Mouse (Mus musculus): Measurements from ENCODE around the gene Deup1. TPM values are rescaled to one million over a fixed set of nuclear protein-coding genes. Genes with fewer than 3 reads are reported as not detected.

Deup1 gene
- polyA plus RNA-seq, 1 experiment, result 0.25 TPM

DNA sequence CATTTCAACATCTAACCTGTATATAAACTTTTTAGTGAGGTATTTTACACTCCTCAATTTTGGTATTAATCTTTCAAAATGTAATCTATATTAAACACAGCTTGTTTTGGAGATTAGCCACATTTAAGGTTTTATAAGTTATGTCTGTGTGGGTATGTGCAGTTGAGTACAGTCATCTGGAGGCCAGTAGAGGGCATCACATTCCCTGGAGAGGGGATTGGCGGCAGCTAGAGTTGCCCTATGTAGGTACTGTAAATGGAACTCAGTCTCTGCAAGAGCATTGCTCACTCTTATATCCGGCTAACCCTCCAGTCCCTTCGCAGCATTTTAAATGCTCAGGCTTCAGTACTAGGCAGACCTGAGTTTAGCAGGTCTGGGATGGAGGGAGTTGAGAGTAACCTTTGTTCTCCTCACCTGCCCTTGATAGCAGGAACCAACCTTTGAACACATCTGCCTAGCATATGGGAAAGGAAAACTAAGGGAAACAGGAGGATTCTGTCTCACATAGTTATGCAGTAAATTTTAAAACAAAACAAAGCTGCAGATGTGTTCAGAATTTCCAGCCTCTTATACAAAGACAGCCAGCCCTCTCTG lies 90.2 kb downstream of the Deup1 start:
- Histone ChIP-seq H3K27ac (ENCODE audit: insufficient read depth, low read length) (no peak overlapping the region), H3K27me3 (ENCODE audit: control insufficient read depth, insufficient read depth, low read length) (no peaks in the 10 kb centered on the region), H3K4me1 (ENCODE audit: control insufficient read depth, insufficient read depth, low read length) (no peaks in the 10 kb centered on the region), H3K4me3 (replicated peaks; ENCODE audit: insufficient read depth, low read depth, low read length) (no peak overlapping the region)
- over 99% methylated on average over 3 of the region's 3 CpGs for WGBS
- TF ChIP-seq CTCF (IDR thresholded peaks at IDR 0.05; ENCODE audit: borderline replicate concordance, insufficient read depth, low read depth, low read length) (no peak), POLR2A (IDR thresholded peaks at IDR 0.05; ENCODE audit: borderline replicate concordance, insufficient read depth, low read length) (no peak)
- no peak for DNase-seq

DNA sequence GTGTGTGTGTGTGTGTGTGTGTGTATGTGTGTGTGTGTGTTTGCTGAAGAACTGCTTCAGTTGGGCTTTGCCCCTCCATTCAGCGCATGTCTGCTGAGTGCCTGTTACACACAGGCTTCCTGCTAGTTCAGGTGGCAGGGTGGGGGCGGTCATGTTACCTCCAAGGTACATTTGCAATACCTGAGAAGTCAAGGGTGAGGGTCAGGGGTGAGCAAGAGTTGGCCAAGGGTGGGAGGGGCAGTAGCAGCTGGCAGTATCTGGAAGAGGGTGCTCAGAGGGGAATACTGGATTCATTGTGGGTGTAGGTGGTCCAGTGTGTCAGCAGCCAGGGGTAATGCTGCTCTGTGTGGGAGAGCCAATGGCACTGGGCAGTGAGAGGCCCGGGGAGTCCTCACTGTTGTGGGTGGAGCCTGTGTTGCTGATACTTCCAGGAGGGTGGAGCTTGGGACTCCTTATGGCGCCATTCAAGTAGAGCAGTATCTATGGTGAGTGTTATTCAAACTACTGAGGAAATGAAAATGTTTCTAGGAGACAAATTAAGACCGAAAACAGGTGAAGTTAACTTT lies 90.8 kb downstream of the Deup1 start:
- Histone ChIP-seq H3K4me3 (replicated peaks; ENCODE audit: insufficient read depth, low read depth, low read length) (no peak overlapping the region), H3K27me3 (ENCODE audit: control insufficient read depth, insufficient read depth, low read length) (no peaks in the 10 kb centered on the region), H3K4me1 (ENCODE audit: control insufficient read depth, insufficient read depth, low read length) (no peaks in the 10 kb centered on the region), H3K27ac (ENCODE audit: insufficient read depth, low read length) (no peak overlapping the region)
- WGBS, result 91% methylated on average over 5 of the region's 5 CpGs
- no peak for DNase-seq
- no peak for TF ChIP-seq CTCF (IDR thresholded peaks at IDR 0.05; ENCODE audit: borderline replicate concordance, insufficient read depth, low read depth, low read length)
- no peak for TF ChIP-seq POLR2A (IDR thresholded peaks at IDR 0.05; ENCODE audit: borderline replicate concordance, insufficient read depth, low read length)

DNA sequence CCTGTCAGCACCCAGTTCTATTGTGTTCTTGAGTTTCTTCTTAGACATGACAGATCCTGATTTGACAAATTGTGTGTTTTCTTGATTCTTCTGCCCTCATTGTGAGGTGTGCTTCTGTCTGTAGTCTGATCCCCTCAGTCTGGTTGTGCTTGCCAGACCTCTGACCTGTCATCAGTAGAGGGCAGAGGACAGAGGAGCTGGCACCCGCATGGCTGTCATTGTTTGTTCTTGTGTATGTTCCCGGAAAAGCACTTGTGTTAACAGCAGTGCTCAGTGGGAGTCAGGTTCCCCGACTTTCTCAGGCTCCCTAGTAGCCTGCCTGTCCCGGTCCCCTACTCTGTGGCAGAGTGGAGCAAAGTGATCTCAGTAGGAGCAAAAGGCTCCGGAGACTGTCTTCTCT lies 92.3 kb downstream of the Deup1 start:
- TF ChIP-seq POLR2A (IDR thresholded peaks at IDR 0.05; ENCODE audit: borderline replicate concordance, insufficient read depth, low read length) (no peak), CTCF (IDR thresholded peaks at IDR 0.05; ENCODE audit: borderline replicate concordance, insufficient read depth, low read depth, low read length) (no peak)
- 31% methylated on average over 5 of the region's 5 CpGs for WGBS
- no peak for DNase-seq
- Histone ChIP-seq H3K27me3 (ENCODE audit: control insufficient read depth, insufficient read depth, low read length) (no peaks in the 10 kb centered on the region), H3K27ac (ENCODE audit: insufficient read depth, low read length) (no peak overlapping the region), H3K4me1 (ENCODE audit: control insufficient read depth, insufficient read depth, low read length) (no peaks in the 10 kb centered on the region), H3K4me3 (replicated peaks; ENCODE audit: insufficient read depth, low read depth, low read length) (no peak overlapping the region)

DNA sequence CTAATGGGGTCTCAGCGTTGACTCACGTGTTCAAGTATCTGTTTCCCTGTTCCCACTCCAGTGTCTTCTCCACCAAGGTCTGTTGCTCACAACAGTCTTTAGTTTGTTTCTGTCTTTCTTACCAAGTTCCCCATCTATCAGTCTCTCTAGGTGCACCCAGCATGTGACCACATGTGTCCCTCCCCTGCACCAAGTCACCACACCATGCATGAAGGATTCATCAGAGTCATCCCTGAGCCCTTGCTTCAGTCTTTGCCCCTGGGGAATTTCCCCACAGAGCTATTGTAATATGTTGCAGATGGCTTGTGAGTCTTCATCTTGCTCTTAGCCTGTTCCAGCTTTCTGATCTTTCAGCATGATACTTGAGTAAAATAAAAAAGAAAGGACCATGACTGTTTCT lies 93.6 kb downstream of the Deup1 start:
- Histone ChIP-seq H3K4me1 (ENCODE audit: control insufficient read depth, insufficient read depth, low read length) (peaks cover 6% of the 10 kb centered on the region), H3K4me3 (replicated peaks; ENCODE audit: insufficient read depth, low read depth, low read length) (no peak overlapping the region), H3K27me3 (ENCODE audit: control insufficient read depth, insufficient read depth, low read length) (no peaks in the 10 kb centered on the region), H3K27ac (ENCODE audit: insufficient read depth, low read length) (no peak overlapping the region)
- no peak for TF ChIP-seq CTCF (IDR thresholded peaks at IDR 0.05; ENCODE audit: borderline replicate concordance, insufficient read depth, low read depth, low read length)
- no peak for TF ChIP-seq POLR2A (IDR thresholded peaks at IDR 0.05; ENCODE audit: borderline replicate concordance, insufficient read depth, low read length)
- DNase-seq, result no peak
- 92% methylated on average over 2 of the region's 2 CpGs for WGBS

DNA sequence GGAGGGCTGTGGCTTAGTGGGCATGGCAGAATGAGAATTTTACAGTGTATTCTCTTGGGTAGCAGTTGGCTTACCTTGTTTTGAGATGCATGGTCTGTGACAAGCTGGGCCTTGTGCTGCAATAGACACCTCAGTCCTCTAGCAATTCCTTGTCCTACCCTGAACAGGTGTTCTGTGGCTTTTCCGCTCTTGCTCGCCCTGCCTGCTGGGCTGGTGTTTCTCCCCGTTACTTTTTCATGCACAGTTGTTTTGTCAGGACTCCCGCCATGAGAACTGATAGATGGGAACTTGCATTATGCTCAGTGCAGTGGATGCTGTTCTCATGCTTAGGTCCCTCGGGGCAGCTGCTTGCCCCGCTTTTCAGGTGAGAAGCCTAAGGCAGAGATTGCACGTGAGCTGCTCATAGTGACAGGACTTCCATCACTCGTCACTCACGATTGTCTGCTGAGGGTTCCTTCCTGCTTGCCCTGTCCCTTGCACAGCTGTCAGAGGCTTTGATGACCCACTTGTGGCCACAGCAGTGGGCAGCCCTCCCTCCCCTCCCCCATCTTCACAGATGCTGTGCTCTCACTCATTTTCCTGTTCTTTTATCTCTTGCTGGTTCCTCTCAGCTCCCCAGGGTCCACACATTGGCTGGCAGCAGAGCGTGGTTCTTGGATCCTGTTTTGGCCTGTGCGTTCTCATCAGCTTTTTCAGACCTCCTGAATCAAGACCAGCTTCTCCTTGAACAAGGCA lies 94.2 kb downstream of the Deup1 start:
- H3K4me1 ChIP-seq (ENCODE audit: control insufficient read depth, insufficient read depth, low read length), result peaks cover 6% of the 10 kb centered on the region
- 72% methylated on average over 11 of the region's 11 CpGs for WGBS
- H3K27me3 ChIP-seq (ENCODE audit: control insufficient read depth, insufficient read depth, low read length), result no peaks in the 10 kb centered on the region
- H3K4me3 ChIP-seq (replicated peaks; ENCODE audit: insufficient read depth, low read depth, low read length), result no peak overlapping the region
- DNase-seq, result no peak
- no peak overlapping the region for H3K27ac ChIP-seq (ENCODE audit: insufficient read depth, low read length)
- no peak for TF ChIP-seq CTCF (IDR thresholded peaks at IDR 0.05; ENCODE audit: borderline replicate concordance, insufficient read depth, low read depth, low read length)
- no peak for TF ChIP-seq POLR2A (IDR thresholded peaks at IDR 0.05; ENCODE audit: borderline replicate concordance, insufficient read depth, low read length)

DNA sequence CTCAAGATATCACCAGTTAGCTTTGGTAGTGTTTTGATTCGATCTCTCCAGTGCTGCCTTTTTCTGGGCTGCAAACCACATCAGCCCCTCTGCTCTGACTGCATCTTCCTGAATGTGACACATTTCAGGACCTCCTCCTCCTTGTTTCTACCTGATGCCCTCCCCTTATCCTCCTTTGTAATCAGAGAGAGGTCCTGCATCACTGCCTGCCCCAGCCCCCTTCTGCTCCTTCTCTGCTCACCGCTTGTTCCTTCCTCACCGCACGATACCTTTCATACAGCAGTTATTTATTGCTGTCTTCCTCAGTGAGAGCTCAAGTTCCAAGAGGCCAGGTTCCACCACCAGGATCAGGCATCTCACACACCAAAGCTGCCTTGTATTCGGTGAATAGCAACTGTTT lies 96.5 kb downstream of the Deup1 start:
- Histone ChIP-seq H3K4me3 (replicated peaks; ENCODE audit: insufficient read depth, low read depth, low read length) (no peak overlapping the region), H3K27ac (ENCODE audit: insufficient read depth, low read length) (no peak overlapping the region), H3K4me1 (ENCODE audit: control insufficient read depth, insufficient read depth, low read length) (peaks cover 6% of the 10 kb centered on the region), H3K27me3 (ENCODE audit: control insufficient read depth, insufficient read depth, low read length) (no peaks in the 10 kb centered on the region)
- DNase-seq, result no peak
- no peak for TF ChIP-seq POLR2A (IDR thresholded peaks at IDR 0.05; ENCODE audit: borderline replicate concordance, insufficient read depth, low read length)
- TF ChIP-seq CTCF (IDR thresholded peaks at IDR 0.05; ENCODE audit: borderline replicate concordance, insufficient read depth, low read depth, low read length), result no peak
- WGBS, result 97% methylated on average over 5 of the region's 5 CpGs

DNA sequence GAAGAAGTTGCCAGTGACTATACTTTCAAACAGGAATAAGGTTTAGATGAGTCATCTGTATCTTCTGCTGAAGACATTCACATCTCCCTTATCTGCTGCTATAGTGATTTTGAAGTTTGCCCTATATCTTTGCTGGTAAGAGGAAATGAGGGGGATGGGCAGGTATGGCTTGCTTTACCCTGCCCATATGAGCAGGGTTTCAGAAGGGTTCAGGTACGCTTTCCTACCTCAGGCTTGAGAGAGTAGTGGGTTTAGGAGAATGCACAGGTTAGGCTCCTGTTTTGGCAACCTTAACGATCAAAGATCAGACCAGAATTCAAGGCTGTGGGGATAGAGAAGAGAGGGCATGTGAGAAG lies 97.8 kb downstream of the Deup1 start:
- Histone ChIP-seq H3K4me1 (ENCODE audit: control insufficient read depth, insufficient read depth, low read length) (peaks cover 6% of the 10 kb centered on the region), H3K4me3 (replicated peaks; ENCODE audit: insufficient read depth, low read depth, low read length) (no peak overlapping the region), H3K27ac (ENCODE audit: insufficient read depth, low read length) (no peak overlapping the region), H3K27me3 (ENCODE audit: control insufficient read depth, insufficient read depth, low read length) (no peaks in the 10 kb centered on the region)
- WGBS, result 90% methylated on average over 2 of the region's 2 CpGs
- no peak for TF ChIP-seq POLR2A (IDR thresholded peaks at IDR 0.05; ENCODE audit: borderline replicate concordance, insufficient read depth, low read length)
- no peak for TF ChIP-seq CTCF (IDR thresholded peaks at IDR 0.05; ENCODE audit: borderline replicate concordance, insufficient read depth, low read depth, low read length)
- DNase-seq, result no peak
